Mouse (Mus musculus) cerebellum, adult 9-10 months (tissue): ENCODE data around the gene Gyg.
"Not testable (repeated sequence)": the region's sequence is repeated elsewhere in the genome, so short reads cannot be mapped to it uniquely, and the experiment has no call there.

Experiments used
- DNase-seq: peaks from one replicate; pipeline ENCODE4 v3.0.0; 2022

Gyg gene

DNA sequence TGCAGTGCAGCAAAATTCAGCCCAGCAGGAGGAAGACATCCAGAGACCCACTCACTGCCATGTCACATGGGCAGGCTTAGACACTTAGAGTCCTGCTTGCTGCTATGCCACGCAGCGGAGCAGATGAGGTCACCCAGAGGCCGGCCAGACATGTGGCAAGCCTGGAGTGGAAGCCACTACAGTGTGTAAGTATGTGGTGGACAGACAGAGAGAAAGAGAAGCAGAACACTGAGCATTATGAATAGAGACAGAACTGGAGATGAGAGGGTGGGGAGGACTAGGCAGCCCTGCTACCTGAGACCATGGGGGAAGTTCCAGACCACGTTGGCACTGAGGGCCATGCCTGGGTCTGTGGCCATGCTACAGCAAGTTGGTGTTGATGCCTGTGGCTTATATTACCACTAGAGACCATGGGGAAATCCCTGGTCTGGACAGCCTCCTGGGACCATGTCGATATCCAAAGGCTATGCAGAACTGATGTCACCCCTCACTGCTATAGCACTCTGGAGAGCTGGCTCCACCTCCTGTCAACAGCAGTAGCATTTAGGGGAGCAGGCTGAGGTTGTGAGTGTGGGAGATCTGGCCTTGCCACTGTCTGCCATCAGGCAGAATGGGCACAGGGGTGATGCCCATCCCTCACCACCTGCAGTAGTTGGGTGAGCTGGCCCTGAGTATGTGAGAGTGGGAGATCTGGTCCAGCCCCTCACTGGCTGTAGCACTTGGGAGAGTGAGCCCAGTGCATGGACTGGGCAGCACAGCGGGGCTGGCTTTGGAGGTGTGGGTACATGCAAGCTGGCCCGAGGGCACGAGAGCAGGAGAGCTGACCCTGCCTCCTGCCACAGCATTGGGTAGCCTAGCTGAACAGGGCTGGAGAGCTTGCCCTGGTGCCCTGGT lies 24.4 kb downstream of the Gyg start:
- no peak for DNase-seq

DNA sequence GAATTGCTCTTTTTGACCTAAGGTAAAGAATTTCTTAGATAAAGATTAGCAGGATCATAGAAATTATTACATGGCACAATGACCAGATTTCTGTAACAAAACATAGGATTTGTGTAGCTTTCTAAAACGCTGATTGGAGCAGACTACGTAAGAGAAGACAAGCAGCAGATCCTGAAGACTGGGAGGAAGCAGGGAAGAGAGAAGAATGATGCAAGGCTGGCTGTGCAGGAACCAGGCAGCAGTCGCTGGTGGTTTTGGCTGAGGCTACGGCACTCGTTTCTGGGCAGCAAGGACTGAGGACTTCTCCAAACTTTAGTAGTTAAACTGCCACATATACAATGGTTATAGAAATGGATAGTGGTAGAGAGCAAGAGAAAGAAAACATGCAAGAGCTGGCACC lies 25.6 kb downstream of the Gyg start:
- no peak for DNase-seq

- no peak for DNase-seq
Measured at GRCm38 (mm10) chr3:20127047-20127595, 28.0 kb downstream of the Gyg start.

- DNase-seq: no peak
Measured at GRCm38 (mm10) chr3:20125604-20126003, 29.5 kb downstream of the Gyg start.

GRCm38 (mm10) chr3:20121582-20121981 lies 33.5 kb downstream of the Gyg start:
- not testable (repeated sequence) for DNase-seq

GRCm38 (mm10) chr3:20119686-20120244 lies 35.4 kb downstream of the Gyg start:
- no peak for DNase-seq

- no peak for DNase-seq
Measured at GRCm38 (mm10) chr3:20119044-20119591, 36.0 kb downstream of the Gyg start.

GRCm38 (mm10) chr3:20111913-20112312 lies 43.2 kb downstream of the Gyg start:
- DNase-seq: no peak

DNA sequence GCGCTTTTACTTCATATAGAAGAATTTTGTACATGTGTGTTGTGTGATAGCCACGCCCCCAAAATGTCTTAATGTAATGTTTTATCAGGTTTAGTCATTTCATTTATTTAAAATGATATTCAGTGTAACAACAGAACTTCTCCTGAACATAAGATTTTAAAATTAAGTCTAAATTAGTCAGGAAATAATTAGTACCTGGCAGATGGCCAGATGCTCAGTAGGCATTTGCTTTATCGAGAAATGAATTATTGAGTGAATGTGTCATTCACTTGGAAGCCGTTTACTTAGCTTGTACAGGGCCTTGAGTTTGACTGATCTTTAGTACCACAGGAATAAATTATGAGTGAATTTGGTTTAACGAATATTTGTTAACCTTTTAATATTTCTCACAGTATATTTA lies 46.2 kb downstream of the Gyg start:
- DNase-seq: no peak

DNA sequence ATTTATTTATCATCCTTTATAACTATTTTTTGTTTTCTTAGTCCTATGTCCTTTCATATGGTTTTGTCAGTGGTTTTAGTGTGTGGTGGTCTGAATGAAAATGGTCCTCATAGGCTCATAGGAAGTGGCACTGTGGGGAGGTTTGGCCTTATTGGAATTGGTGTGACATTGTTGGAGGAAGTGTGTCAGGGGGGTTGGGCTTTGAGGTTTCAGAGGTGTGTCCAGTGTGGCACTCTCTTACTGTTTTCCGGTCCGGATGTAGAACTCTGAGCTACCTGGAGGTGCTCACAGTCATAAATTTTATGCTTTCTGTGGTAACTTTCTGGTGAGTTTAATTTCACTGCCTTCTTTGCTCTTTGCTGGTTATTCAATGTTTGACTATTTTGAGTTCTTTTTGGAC lies 50.3 kb downstream of the Gyg start:
- DNase-seq: no peak

- DNase-seq: no peak
Measured at GRCm38 (mm10) chr3:20104318-20104717, 50.8 kb downstream of the Gyg start.

DNA sequence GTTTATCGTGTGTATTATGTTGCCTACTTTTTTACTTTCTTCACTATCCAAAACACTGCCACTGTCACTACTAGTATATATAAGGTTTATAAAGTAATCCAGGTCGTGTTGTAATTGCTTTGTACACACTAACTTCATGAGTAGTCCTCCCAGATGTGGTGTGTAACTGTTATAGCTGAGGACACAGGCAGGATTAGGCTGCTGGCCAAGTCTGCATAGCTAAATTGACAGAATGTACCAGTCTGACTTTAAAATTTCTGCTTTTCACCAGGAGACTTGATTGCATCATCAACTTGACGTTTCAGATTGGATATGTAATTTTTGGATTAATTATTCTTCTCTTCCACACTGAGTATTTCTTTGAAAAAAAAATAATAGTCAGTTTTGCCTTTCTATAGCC lies 51.3 kb downstream of the Gyg start:
- no peak for DNase-seq

DNA sequence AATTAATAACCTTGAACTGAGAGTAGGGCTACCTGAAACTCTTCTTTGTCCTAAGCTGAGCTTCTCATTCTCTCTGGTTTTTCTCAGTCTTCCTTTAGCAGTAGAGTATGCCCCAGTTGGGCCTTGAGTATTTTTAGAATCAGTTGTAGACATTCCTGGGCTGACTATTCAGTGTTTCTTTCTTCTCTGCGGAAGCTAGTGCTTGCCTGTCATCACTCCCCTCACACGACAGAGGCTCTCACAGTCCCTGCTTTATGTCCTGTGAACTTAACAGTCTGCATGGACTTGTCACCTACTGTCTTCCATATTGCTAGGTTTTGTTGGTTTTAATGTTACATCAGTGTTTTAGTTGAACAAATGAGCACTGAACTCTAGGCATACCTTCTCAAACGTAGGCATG lies 73.0 kb downstream of the Gyg start:
- DNase-seq: no peak

- DNase-seq: no peak
Measured at GRCm38 (mm10) chr3:20076145-20077053, 78.7 kb downstream of the Gyg start.
